Mouse (Mus musculus) thymus, postnatal 25 days (tissue): ENCODE results near the gene Prr3.
"Not testable (repeated sequence)": the region's sequence is repeated elsewhere in the genome, so short reads cannot be mapped to it uniquely, and the experiment has no call there.

Experiments used
- DNase-seq: peaks from one replicate; pipeline ENCODE4 v3.0.0; 2022

Gene Prr3

DNA sequence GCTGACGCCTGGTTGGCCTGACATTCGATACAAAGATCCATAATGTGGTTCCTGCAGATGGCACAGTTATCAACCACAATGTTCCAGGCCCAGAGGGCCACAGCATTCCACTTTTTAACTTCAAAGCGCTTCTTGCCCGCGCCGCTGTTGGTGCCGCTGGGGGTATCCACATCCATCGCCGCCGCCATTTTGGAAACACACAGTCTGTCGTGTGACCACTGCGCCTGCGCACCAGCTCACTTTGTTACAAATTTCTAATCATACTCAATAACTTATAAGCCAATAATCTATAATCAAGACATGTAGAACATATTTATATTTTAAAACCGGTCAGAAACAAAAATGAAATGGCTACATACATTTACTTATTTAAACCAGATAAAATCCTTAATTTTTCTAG, 44.3 kb downstream of the Prr3 start:
- DNase-seq = not testable (repeated sequence)

DNA sequence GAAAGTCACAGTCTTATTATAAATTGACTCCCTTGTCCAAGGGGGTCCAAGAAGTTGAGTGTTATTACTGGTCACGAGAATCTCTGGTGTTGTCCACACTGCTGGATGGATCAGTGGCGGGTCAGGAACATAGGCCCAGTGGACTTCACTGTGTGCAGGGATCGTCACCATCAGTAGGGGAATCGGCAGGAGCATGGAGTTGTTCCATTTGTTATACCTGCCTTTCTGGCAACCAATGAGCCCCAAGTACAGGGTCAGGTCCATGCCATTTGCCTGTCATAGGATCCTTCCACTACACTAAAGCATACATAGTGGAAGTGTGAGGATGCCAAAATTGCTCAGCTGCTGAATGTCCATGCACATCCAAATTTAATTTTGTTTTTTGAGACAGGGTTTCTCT, 47.4 kb downstream of the Prr3 start:
- no peak for DNase-seq

GRCm38 (mm10) chr17:35930627-35931026, 49.4 kb downstream of the Prr3 start:
- DNase-seq = no peak

GRCm38 (mm10) chr17:35929534-35929933, 50.5 kb downstream of the Prr3 start:
- no peak for DNase-seq

DNA sequence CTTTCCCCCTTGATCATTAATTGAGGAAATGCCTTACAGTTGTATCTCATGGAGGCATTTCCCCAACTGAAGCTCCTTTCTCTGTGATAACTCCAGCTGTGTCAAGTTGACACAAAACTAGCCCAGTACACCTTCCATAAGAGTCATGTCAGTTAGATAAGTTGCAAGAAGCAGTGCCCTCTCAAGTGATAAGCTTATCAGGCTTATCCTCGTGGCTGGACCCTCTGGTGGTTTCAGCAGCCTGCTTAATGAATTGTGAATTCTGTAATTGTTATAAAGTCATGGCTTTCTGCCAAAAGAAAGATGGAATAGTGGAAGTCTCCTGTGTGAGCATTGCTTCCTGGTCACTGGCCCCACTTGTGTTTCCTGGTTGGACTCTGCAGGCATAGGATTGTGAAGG, 52.6 kb downstream of the Prr3 start:
- no peak for DNase-seq

- DNase-seq = no peak
Observed at GRCm38 (mm10) chr17:35923281-35923680, 56.8 kb downstream of the Prr3 start.

GRCm38 (mm10) chr17:35922566-35922965, 57.5 kb downstream of the Prr3 start:
- DNase-seq = no peak
